Mouse (Mus musculus) embryo, embryonic 9.5 days (tissue): ENCODE measurements around the gene Olfr984.

Experiments
- DNase-seq: peaks from one replicate; pipeline ENCODE4 v3.0.0-alpha.2; 2017; ENCODE audit errors: extremely low spot score

The Olfr984 gene

GRCm38 (mm10) chr9:40114106-40114505 is at the start of gene Olfr984:
Gene Olfr984, minus strand, starts transcription at chr9:40114206.
- no peak for DNase-seq

- no peak for DNase-seq
These were observed 41.2 kb upstream of the Olfr984 start for GRCm38 (mm10) chr9:40155118-40155644.

GRCm38 (mm10) chr9:40141544-40141943 is 27.5 kb upstream of the Olfr984 start:
- DNase-seq, result no peak

DNA sequence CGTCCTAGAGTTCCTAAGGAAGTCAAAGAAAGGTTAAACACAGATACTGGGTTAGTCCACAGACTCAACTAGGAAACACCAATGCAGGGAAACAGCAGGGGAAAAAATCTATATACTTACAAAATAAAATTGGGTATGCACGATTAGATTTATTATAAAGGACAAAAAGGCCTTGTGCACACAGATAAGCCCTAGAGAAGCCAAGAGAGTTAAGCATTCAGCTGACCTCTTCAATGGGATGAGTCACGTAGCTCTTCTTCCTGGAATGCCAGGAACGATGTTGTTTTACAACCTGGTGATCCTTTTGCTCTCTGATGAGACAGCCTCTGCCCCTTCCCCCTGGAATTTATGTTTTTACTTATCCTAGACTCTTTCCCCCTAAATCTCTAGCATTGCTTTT is 25.5 kb upstream of the Olfr984 start:
- no peak for DNase-seq

DNA sequence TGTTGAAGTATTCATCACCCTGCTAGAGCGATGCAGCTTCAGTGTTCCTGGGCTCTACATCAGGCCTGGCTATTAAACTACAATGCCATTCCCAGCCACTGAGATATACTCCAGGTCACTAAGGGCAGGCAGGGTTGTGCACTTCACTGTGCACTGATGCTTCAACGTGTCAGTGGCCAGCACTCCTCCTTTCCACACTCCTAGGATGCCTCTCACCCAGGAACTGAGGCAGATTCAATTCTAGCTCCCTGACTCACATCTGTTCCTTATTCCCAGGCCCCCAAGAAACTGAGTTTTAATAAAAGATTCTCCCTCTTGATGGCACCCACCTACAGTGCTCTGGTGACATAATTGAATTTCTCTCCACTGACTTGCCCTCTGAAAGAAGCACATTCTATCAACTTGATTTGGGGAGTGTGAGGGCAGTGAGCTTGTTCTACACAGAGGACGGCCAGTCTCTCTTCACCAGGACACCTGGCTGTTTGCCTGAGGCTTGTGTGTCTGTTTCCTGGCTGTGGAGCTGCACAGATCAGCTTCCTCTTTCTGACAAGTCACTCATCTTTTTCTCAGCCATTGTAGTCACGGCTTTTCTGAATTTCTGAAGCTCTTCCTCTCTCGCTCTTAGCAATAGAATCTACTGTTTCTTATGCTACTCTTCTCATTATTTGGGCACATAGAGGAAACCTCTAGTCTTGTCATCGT is 23.1 kb upstream of the Olfr984 start:
- DNase-seq, result no peak

DNA sequence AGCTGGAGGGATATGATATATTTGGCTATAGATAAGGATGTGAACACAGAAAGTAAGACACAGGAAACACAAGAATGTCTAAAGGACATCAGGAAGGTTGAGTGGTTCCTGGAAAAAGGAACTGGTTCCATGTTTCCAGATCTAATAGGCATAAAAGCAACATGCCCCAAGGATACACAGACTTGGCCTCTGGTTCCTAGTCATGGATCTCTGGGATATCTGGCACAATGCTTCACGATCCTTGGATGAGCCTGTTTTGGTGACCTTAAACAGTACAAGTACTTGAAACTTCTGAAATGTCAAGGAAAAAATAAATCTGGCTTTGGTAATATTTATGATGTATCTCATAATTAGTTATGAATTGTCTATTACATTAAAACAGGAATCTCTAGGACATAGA is 16.6 kb upstream of the Olfr984 start:
- no peak for DNase-seq

- no peak for DNase-seq
These were observed 16.1 kb upstream of the Olfr984 start, which contains the start of gene Olfr985 for GRCm38 (mm10) chr9:40130084-40130483. Gene Olfr985, minus strand, starts transcription at chr9:40130184.

DNA sequence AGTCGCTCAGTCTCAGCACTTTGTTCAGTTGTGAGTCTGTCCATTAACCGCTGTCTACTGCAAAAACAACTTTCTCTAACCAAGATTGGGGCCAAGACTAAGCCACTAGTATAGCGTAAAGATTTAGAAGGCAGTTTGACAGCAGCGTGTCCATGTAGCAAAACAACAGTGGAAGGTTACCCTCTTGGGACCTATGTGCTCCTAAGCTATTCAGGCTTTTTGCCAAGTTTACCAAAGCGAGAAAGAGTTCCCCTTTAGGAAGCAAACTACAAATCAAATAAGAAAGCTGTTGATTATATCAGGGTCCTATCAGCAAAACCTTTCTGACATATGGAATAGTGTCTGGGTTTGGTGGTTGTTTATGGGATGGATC is 3.3 kb upstream of the Olfr984 start:
- no peak for DNase-seq

- DNase-seq, result no peak
These were observed 2.8 kb upstream of the Olfr984 start for GRCm38 (mm10) chr9:40116645-40117286.

- DNase-seq, result no peak
These were observed 19.2 kb downstream of the Olfr984 start for GRCm38 (mm10) chr9:40094769-40095168.

GRCm38 (mm10) chr9:40093495-40093894 is 20.5 kb downstream of the Olfr984 start, which contains the start of gene Olfr983:
Gene Olfr983, minus strand, starts transcription at chr9:40093595.
- no peak for DNase-seq

GRCm38 (mm10) chr9:40073529-40073928 is 40.5 kb downstream of the Olfr984 start, which contains the start of gene Olfr982:
Gene Olfr982, plus strand, starts transcription at chr9:40073829.
- DNase-seq, result no peak

- DNase-seq, result no peak
These were observed 63.9 kb downstream of the Olfr984 start for GRCm38 (mm10) chr9:40050138-40050537.
